Mouse (Mus musculus) ES-Bruce4 (cell line): ENCODE measurements around the gene Trim26.
"Not testable (repeated sequence)": the region's sequence is repeated elsewhere in the genome, so short reads cannot be mapped to it uniquely, and the experiment has no call there.

ENCODE experiments used
- CTCF ChIP-seq: IDR thresholded peaks from one replicate; pipeline ENCODE4 v1.8.1; 2011; ENCODE audit warnings: low read depth, low read length
- EP300 ChIP-seq: IDR thresholded peaks from 2 replicates; pipeline ENCODE4 v1.6.1; 2011; ENCODE audit warnings: low read depth, low read length; ENCODE audit not compliant: insufficient read depth
- POLR2A ChIP-seq: IDR thresholded peaks from one replicate; pipeline ENCODE4 v1.8.1; 2011; ENCODE audit warnings: low read length; ENCODE audit not compliant: insufficient read depth

- TF ChIP-seq CTCF: peak; percentile 61
- not testable (repeated sequence) for TF ChIP-seq POLR2A, EP300
Measured at GRCm38 (mm10) chr17:36826002-36826401, 10.9 kb upstream of the Trim26 start.
